Mouse (Mus musculus) E14TG2a.4 (cell line): ENCODE data around the gene Ehbp1.

Experiments
- CTCF ChIP-seq: conservative IDR thresholded peaks from 2 replicates; pipeline ENCODE4 v1.5.1; 2014; ENCODE audit warnings: low read length
- NANOG ChIP-seq: IDR thresholded peaks from 2 replicates; pipeline ENCODE4 v1.6.1; 2014; ENCODE audit warnings: borderline replicate concordance, low read length, mixed read lengths

DNA sequence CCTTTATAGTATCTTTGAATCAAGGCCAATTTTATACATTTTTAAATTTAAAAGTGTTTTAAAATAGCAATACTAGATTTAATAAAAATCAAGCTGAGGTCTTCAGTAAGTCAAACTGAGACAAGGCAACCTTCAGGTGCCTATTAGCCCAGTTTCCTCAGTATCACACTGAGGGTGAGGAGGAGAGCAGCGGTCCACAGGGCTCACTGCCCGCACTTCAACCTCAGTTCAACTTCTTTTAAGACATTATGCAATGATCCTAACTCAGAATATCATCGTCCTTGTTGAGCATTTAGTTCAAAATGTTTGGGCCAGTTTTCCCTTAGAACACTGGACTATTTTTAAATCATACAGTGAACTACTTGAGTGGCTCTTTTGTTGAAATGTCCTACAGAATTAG lies 70.2 kb downstream of the Ehbp1 start:
- TF ChIP-seq CTCF (no peak), NANOG (no peak)
